Mouse (Mus musculus): ENCODE results near the gene Dnm2.

- no peak for TF ChIP-seq CTCF (IDR thresholded peaks at IDR 0.05; ENCODE audit: low read depth)
- no peak for TF ChIP-seq EP300 (optimal IDR thresholded peaks at IDR 0.05)
These were observed 25.6 kb downstream of the Dnm2 start for GRCm38 (mm10) chr9:21450270-21450669.

Measured in stomach, postnatal 0 days (tissue).